Mouse (Mus musculus) megakaryocyte-erythroid progenitor cell, adult 5-6 weeks (primary cell): ENCODE results near the gene Tpst2. TPM values are rescaled to one million over a fixed set of nuclear protein-coding genes. Genes with fewer than 3 reads are reported as not detected.

Experiments
- ATAC-seq: replicated peaks from 2 replicates; pipeline ENCODE4 v1.8.0; 2016; ENCODE audit warnings: mild to moderate bottlenecking, inconsistent platforms; ENCODE audit not compliant: severe bottlenecking, poor library complexity, low FRiP score, low TSS enrichment
- total RNA-seq, 2 experiments: library from RNA; stranded (forward) in 1 of 2; stranded (reverse) in 1 of 2; fragments of 200-1000, 215-1000 nt in 1 of 2; fragments of >200 nt in 1 of 2; fragmentation: Nextera tagmentation in 1 of 2; gene quantifications; 2 replicates each; pipeline ENCODE4 v1.2.3; 2014 to 2017

Tpst2 gene
- total RNA-seq (2014; fragmentation: Nextera tagmentation): 37.4 and 43.4 TPM in 2 replicates
- 17.6 and 27.3 TPM in 2 replicates for total RNA-seq (2017)

- ATAC-seq: peak; percentile 88
Measured at GRCm38 (mm10) chr5:112276267-112276873, at the start of gene Tpst2. Gene Tpst2, plus strand, starts transcription at chr5:112276691.

GRCm38 (mm10) chr5:112227354-112227753, 49.1 kb upstream of the Tpst2 start:
- no peak for ATAC-seq

GRCm38 (mm10) chr5:112227898-112228239, 48.6 kb upstream of the Tpst2 start:
- ATAC-seq: no peak

GRCm38 (mm10) chr5:112228240-112229076, 48.0 kb upstream of the Tpst2 start:
- ATAC-seq: no peak

GRCm38 (mm10) chr5:112235806-112236205, 40.7 kb upstream of the Tpst2 start:
- ATAC-seq: no peak

GRCm38 (mm10) chr5:112236631-112237030, 39.9 kb upstream of the Tpst2 start:
- ATAC-seq: no peak

GRCm38 (mm10) chr5:112237439-112237838, 39.1 kb upstream of the Tpst2 start:
- ATAC-seq: no peak

GRCm38 (mm10) chr5:112237866-112238570, 38.5 kb upstream of the Tpst2 start:
- ATAC-seq: no peak

GRCm38 (mm10) chr5:112238781-112239482, 37.6 kb upstream of the Tpst2 start:
- ATAC-seq: no peak

GRCm38 (mm10) chr5:112240761-112241160, 35.7 kb upstream of the Tpst2 start:
- ATAC-seq: peak; percentile 51

GRCm38 (mm10) chr5:112241849-112242248, 34.6 kb upstream of the Tpst2 start:
- ATAC-seq: no peak

- ATAC-seq: peak; percentile 68
Measured at GRCm38 (mm10) chr5:112242361-112242778, 34.1 kb upstream of the Tpst2 start.

GRCm38 (mm10) chr5:112243041-112243440, 33.5 kb upstream of the Tpst2 start:
- no peak for ATAC-seq

GRCm38 (mm10) chr5:112243539-112244274, 32.8 kb upstream of the Tpst2 start:
- peak; percentile 46 for ATAC-seq

GRCm38 (mm10) chr5:112244275-112244562, 32.3 kb upstream of the Tpst2 start:
- ATAC-seq: no peak; the same call in 1 of the 2 replicates

- no peak for ATAC-seq
Measured at GRCm38 (mm10) chr5:112244890-112245615, 31.4 kb upstream of the Tpst2 start.

- ATAC-seq: no peak
Measured at GRCm38 (mm10) chr5:112247399-112247798, 29.1 kb upstream of the Tpst2 start.

- no peak for ATAC-seq
Measured at GRCm38 (mm10) chr5:112249106-112249505, 27.4 kb upstream of the Tpst2 start.

GRCm38 (mm10) chr5:112252400-112252799, 24.1 kb upstream of the Tpst2 start, which contains the start of gene Cryba4:
Gene Cryba4, minus strand, starts transcription at chr5:112252518.
- ATAC-seq: no peak
